Mouse (Mus musculus): Measurements from ENCODE around the gene Pou2af1. TPM values are rescaled to one million over a fixed set of nuclear protein-coding genes. Genes with fewer than 3 reads are reported as not detected.

Gene Pou2af1
- polyA plus RNA-seq, 1 experiment from 2014 or later, result not detected

- Histone ChIP-seq H3K9ac (replicated peaks) (no peak overlapping the region), H3K4me2 (replicated peaks) (no peak overlapping the region), H3K4me3 (no peak overlapping the region), H3K36me3 (no peaks in the 10 kb centered on the region), H3K27ac (replicated peaks) (no peak overlapping the region), H3K27me3 (peaks cover 10% of the 10 kb centered on the region; the same call in 1 of the 2 replicates), H3K4me1 (peaks cover 2% of the 10 kb centered on the region; the same call in 1 of the 2 replicates), H3K9me3 (no peaks in the 10 kb centered on the region)
- 93% methylated on average over 8 of the region's 8 CpGs for WGBS
- ATAC-seq (ENCODE audit: low FRiP score, low read depth), result no peak
Measured at GRCm38 (mm10) chr9:51232163-51232562, 18.7 kb downstream of the Pou2af1 start.

DNA sequence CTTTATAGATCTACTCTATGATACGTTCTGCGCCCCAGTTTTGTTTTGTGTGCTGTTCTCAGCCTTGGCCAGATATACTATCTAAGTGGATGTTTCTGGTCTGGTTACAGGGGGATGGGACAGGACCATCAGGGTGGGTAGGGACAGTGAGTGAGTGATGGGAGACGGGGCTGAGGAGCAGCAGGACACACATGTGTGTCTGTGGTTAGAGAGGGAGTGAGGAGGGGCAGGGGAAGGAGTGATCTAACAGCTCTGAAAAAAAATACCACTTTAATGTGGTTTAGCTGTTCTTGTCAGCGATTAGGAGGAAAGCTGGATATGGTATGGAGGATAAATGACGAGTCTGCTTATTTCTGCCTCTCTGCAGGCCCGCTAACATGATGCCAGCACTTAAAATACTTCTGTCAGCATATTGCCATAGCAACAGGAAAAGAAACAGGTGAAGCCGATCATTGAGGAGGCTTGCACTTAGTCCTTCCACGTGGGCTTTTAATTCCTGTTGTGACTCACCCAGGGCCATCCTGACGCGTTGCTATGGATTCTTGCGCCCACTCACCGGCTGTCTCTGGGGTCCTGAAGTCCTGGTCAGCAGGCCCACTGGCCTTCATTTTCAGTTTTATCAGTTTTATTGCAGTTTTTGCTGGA lies 25.4 kb downstream of the Pou2af1 start:
- 68% methylated on average over 12 of the region's 12 CpGs for WGBS
- Histone ChIP-seq H3K4me1 (0 out of 2 replicates have a peak, but pooled peaks cover 3% of the 10 kb centered on the region), H3K9me3 (no peaks in the 10 kb centered on the region), H3K4me3 (no peak overlapping the region), H3K4me2 (replicated peaks) (no peak overlapping the region), H3K9ac (replicated peaks) (no peak overlapping the region), H3K27ac (replicated peaks) (no peak overlapping the region), H3K27me3 (no peaks in the 10 kb centered on the region), H3K36me3 (no peaks in the 10 kb centered on the region)
- no peak for ATAC-seq (ENCODE audit: low FRiP score, low read depth)

DNA sequence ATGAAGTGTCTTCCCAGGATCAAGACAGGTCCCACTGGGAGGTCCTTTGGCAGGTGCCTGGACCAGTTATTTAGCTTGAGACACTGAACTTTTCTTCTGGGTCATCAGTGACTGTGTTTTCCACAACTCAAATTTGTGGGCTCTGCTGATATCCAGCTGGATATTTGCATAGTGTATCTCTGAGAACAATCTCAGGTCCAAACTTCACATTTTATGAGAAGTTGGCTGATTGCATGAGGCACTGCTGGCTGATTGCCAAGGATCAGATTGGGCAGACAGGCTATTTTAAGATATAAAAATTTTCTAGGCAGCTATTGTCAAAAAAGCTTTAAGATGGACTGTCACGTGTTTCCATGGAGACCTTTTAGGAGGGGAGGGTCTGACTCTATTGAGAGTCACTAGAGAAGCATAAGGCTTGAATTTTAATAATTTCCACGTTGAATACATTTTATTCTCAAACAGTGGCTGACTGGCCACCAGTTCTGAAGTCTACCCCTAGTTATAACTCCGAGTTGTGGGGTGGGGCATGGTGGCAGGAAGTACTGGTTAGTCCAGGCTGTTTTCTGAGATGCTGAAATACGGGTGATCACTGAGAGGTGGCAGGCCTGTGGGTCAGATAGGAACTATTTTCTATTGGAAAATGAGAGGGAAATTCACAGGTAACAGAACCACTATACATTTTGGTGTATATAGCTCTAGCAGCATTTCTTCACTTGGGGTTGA lies 43.4 kb downstream of the Pou2af1 start:
- no peak overlapping the region for H3K4me3 ChIP-seq

GRCm38 (mm10) chr9:51258426-51258825 lies 44.9 kb downstream of the Pou2af1 start:
- Histone ChIP-seq H3K4me3 (no peak overlapping the region), H3K4me1 (no peaks in the 10 kb centered on the region), H3K9ac (replicated peaks) (no peak overlapping the region), H3K36me3 (no peaks in the 10 kb centered on the region), H3K27me3 (no peaks in the 10 kb centered on the region), H3K4me2 (replicated peaks) (no peak overlapping the region), H3K27ac (replicated peaks) (no peak overlapping the region), H3K9me3 (no peaks in the 10 kb centered on the region)
- no peak for ATAC-seq (ENCODE audit: low FRiP score, low read depth)
- WGBS, result 90% methylated on average over 5 of the region's 5 CpGs

More for the DNA sequence above, 43.4 kb downstream of the Pou2af1 start:
- no peaks in the 10 kb centered on the region for H3K4me1 ChIP-seq
- no peak overlapping the region for H3K27ac ChIP-seq (replicated peaks)
- 66% methylated on average over 4 of the region's 4 CpGs for WGBS
- H3K9ac ChIP-seq (replicated peaks), result no peak overlapping the region
- H3K9me3 ChIP-seq, result no peaks in the 10 kb centered on the region
- no peak for ATAC-seq (ENCODE audit: low FRiP score, low read depth)
- no peaks in the 10 kb centered on the region for H3K36me3 ChIP-seq
- H3K4me2 ChIP-seq (replicated peaks), result no peak overlapping the region
- no peaks in the 10 kb centered on the region for H3K27me3 ChIP-seq

GRCm38 (mm10) chr9:51268852-51269251 lies 55.3 kb downstream of the Pou2af1 start:
- H3K4me2 ChIP-seq (replicated peaks), result no peak overlapping the region
- ATAC-seq (ENCODE audit: low FRiP score, low read depth), result no peak
- no peaks in the 10 kb centered on the region for H3K9me3 ChIP-seq
- no peak overlapping the region for H3K9ac ChIP-seq (replicated peaks)
- no peak overlapping the region for H3K27ac ChIP-seq (replicated peaks)
- H3K4me1 ChIP-seq, result no peaks in the 10 kb centered on the region
- H3K27me3 ChIP-seq, result 0 out of 2 replicates have a peak, but pooled peaks cover 10% of the 10 kb centered on the region
- H3K4me3 ChIP-seq, result no peak overlapping the region
- H3K36me3 ChIP-seq, result no peaks in the 10 kb centered on the region
- 77% methylated on average over 5 of the region's 5 CpGs for WGBS

DNA sequence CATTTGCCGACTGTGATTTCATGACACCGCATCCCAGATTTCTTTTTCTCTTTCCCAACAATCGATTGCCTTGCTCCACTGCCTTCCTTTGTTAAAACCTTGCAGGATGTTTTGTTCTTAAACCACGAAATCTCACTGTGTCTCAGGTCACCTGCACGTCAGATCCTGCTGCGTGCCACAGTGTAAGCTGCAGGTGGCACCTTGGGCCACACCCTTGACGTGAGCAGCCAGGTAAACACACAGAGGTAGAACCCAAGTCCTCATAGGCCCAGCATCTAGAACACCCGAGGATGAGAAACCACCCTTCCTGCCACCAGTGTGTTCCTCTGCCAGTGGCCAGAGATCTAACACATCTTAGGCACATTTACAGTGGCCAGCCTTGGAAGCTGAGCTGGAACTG lies 57.6 kb downstream of the Pou2af1 start:
- Histone ChIP-seq H3K27me3 (peaks cover 10% of the 10 kb centered on the region; the same call in 1 of the 2 replicates), H3K36me3 (no peaks in the 10 kb centered on the region), H3K4me1 (peaks cover 6% of the 10 kb centered on the region; the same call in 1 of the 2 replicates), H3K9ac (replicated peaks) (no peak overlapping the region), H3K4me2 (replicated peaks) (no peak overlapping the region), H3K27ac (replicated peaks) (no peak overlapping the region), H3K4me3 (no peak overlapping the region), H3K9me3 (no peaks in the 10 kb centered on the region)
- no peak for ATAC-seq (ENCODE audit: low FRiP score, low read depth)
- 38% methylated on average over 8 of the region's 8 CpGs for WGBS

- H3K27ac ChIP-seq (replicated peaks), result no peak overlapping the region
- no peak overlapping the region for H3K4me3 ChIP-seq
- WGBS, result 82% methylated on average over 5 of the region's 5 CpGs
- no peak overlapping the region for H3K4me2 ChIP-seq (replicated peaks)
- H3K4me1 ChIP-seq, result peaks cover 6% of the 10 kb centered on the region; the same call in 1 of the 2 replicates
- peaks cover 17% of the 10 kb centered on the region for H3K27me3 ChIP-seq
- H3K9me3 ChIP-seq, result no peaks in the 10 kb centered on the region
- H3K36me3 ChIP-seq, result no peaks in the 10 kb centered on the region
- no peak for ATAC-seq (ENCODE audit: low FRiP score, low read depth)
- no peak overlapping the region for H3K9ac ChIP-seq (replicated peaks)
Measured at GRCm38 (mm10) chr9:51272102-51272501, 58.6 kb downstream of the Pou2af1 start.

GRCm38 (mm10) chr9:51273581-51274154 lies 60.2 kb downstream of the Pou2af1 start:
- Histone ChIP-seq H3K27me3 (peaks cover 25% of the 10 kb centered on the region), H3K4me2 (replicated peaks) (no peak overlapping the region), H3K9ac (replicated peaks) (no peak overlapping the region), H3K4me1 (peaks cover 12% of the 10 kb centered on the region; the same call in 1 of the 2 replicates), H3K36me3 (no peaks in the 10 kb centered on the region), H3K27ac (replicated peaks) (no peak overlapping the region), H3K9me3 (no peaks in the 10 kb centered on the region), H3K4me3 (no peak overlapping the region)
- no peak for ATAC-seq (ENCODE audit: low FRiP score, low read depth)
- WGBS, result 61% methylated on average over 9 of the region's 9 CpGs

GRCm38 (mm10) chr9:51274678-51275077 lies 61.2 kb downstream of the Pou2af1 start:
- no peak overlapping the region for H3K27ac ChIP-seq (replicated peaks)
- no peaks in the 10 kb centered on the region for H3K9me3 ChIP-seq
- no peak for ATAC-seq (ENCODE audit: low FRiP score, low read depth)
- no peak overlapping the region for H3K4me3 ChIP-seq
- no peak overlapping the region for H3K4me2 ChIP-seq (replicated peaks)
- no peaks in the 10 kb centered on the region for H3K36me3 ChIP-seq
- H3K9ac ChIP-seq (replicated peaks), result no peak overlapping the region
- WGBS, result 17% methylated on average over 4 of the region's 4 CpGs
- H3K27me3 ChIP-seq, result peaks cover 35% of the 10 kb centered on the region
- peaks cover 20% of the 10 kb centered on the region; the same call in 1 of the 2 replicates for H3K4me1 ChIP-seq

DNA sequence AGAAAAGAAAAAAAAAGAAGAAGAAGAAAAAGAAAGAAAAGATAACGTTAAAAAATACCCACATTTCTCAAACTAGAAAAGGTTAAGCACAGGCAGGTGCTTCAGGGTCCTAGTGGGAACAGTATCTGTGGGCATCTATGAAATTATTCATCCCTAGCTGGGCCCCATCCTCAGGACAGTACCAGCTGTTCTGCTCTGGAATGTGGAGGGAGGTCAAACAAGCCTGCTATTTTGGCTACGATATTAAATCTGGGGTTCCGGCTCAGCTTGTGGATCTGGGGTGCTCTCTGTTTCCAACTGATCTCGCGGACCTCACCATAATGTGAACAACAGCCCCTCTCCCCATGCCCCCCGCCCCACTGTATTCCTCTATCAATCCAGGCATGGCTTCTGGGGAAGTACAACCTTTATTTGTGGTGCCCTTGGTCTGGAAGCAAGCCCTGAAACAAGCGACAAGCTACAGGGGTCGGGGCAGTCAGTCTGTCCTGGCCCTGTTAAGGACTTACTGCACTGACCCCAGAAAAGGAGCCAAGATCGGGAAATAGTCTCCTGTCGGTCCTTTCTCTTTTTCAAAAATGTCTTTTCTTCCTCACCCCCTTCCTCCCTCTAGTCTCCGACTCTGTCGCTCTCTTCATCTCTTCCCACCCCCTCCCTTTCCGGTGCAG lies 64.5 kb downstream of the Pou2af1 start:
- WGBS, result 21% methylated on average over 13 of the region's 13 CpGs
- ATAC-seq (ENCODE audit: low FRiP score, low read depth), result peak; percentile 17; the same call in 1 of the 2 replicates
- Histone ChIP-seq H3K27ac (replicated peaks) (no peak overlapping the region), H3K9ac (replicated peaks) (peak overlapping the region; percentile 62; the same call in 1 of the 2 replicates), H3K36me3 (no peaks in the 10 kb centered on the region), H3K27me3 (peaks cover 48% of the 10 kb centered on the region), H3K4me1 (peaks cover 20% of the 10 kb centered on the region; the same call in 1 of the 2 replicates), H3K4me3 (peak overlapping the region; percentile 53), H3K9me3 (no peaks in the 10 kb centered on the region), H3K4me2 (replicated peaks) (peak overlapping the region; percentile 89)

GRCm38 (mm10) chr9:51278500-51279381 lies 65.2 kb downstream of the Pou2af1 start, which contains the start of gene Colca2:
Colca2 (minus strand) TSS chr9:51278569.
- Histone ChIP-seq H3K9me3 (no peaks in the 10 kb centered on the region), H3K4me1 (peaks cover 20% of the 10 kb centered on the region; the same call in 1 of the 2 replicates), H3K27me3 (peaks cover 42% of the 10 kb centered on the region), H3K4me3 (peak within 1 kb of the TSS; percentile 53), H3K9ac (replicated peaks) (peak within 1 kb of the TSS; percentile 62), H3K4me2 (replicated peaks) (peak within 1 kb of the TSS; percentile 89), H3K36me3 (no peaks in the 10 kb centered on the region), H3K27ac (replicated peaks) (no peak within 1 kb of the TSS)
- WGBS, result under 1% methylated on average over 53 of the region's 53 CpGs
- ATAC-seq (ENCODE audit: low FRiP score, low read depth), result peak; percentile 96
